Mouse (Mus musculus) spleen, adult 2 months (tissue): ENCODE measurements around the gene Sap30bp.

Experiments
- CTCF ChIP-seq: fragments of 200-500 bp; IDR thresholded peaks from 2 replicates; pipeline ENCODE4 v1.5.1; 2011; ENCODE audit warnings: mild to moderate bottlenecking, inconsistent platforms; ENCODE audit not compliant: insufficient read depth, insufficient read length, insufficient replicate concordance; ENCODE audit errors: extremely low read depth
- POLR2A ChIP-seq: fragments of 200-500 bp; IDR thresholded peaks from 2 replicates; pipeline ENCODE4 v1.6.1; 2011; ENCODE audit warnings: low read depth, low read length, inconsistent platforms

- TF ChIP-seq POLR2A (no peak), CTCF (no peak)
These were observed 24.9 kb downstream of the Sap30bp start for GRCm38 (mm10) chr11:115957971-115958370.
